Comparison of ENCODE assay signal across 20 mouse cellular contexts in genomic region chr10:111824820-111825219, GRCm38 (mm10).
DNase-seq lines count a peak whose midpoint lies in the region; ATAC-seq lines count a peak whose summit lies in the region.
"Had no signal": no experiment of that assay in that cellular context is flagged by ENCODE, and none has a peak within 500 bp of the region (broad histone marks: within the 10 kb centered on the region; RNA-seq: fewer than 3 reads in every experiment).

No protein-coding gene starts in this region.

- peak overlapping the region; percentile 44; the same call in 1 of the 2 replicates for H3K9ac ChIP-seq in liver, embryonic 13.5 days
- H3K9ac ChIP-seq in midbrain, embryonic 15.5 days = no peak overlapping the region
- no peak overlapping the region for H3K9ac ChIP-seq in midbrain, embryonic 16.5 days (ENCODE audit: low read depth, low read length)
- H3K9ac ChIP-seq: embryonic facial prominence, embryonic 13.5 days; forebrain, embryonic 12.5 days; lung, embryonic 15.5 days; neural tube, embryonic 13.5 days had no signal

- peak; percentile 100 for ATAC-seq in liver, embryonic 13.5 days (ENCODE audit: low read depth)
- no peak for ATAC-seq in midbrain, embryonic 15.5 days (replicated peaks)
- no peak for ATAC-seq in midbrain, embryonic 16.5 days
- ATAC-seq: hindbrain, embryonic 16.5 days had no signal

- H3K4me1 ChIP-seq in heart, embryonic 10.5 days = peaks cover 18% of the 10 kb centered on the region
- peaks cover 39% of the 10 kb centered on the region for H3K4me1 ChIP-seq in liver, embryonic 13.5 days (replicated peaks)
- H3K4me1 ChIP-seq in midbrain, embryonic 15.5 days = no peaks in the 10 kb centered on the region
- no peaks in the 10 kb centered on the region for H3K4me1 ChIP-seq in midbrain, embryonic 16.5 days (ENCODE audit: control insufficient read depth, insufficient read depth, low read length)
- H3K4me1 ChIP-seq: forebrain, embryonic 12.5 days; neural tube, embryonic 13.5 days had no signal

- DNase-seq in heart, embryonic 10.5 days (ENCODE audit: low spot score) = no peak
- no peak for DNase-seq in heart, adult 8-10 months (ENCODE audit: low spot score)
- DNase-seq in 416B (ENCODE audit: low read depth) = peak; percentile 29
- DNase-seq in c-Kit-positive CD71-positive TER-119-positive erythroid progenitor cells, embryonic 14.5 days (ENCODE audit: low spot score) = peak; percentile 69
- DNase-seq in liver, embryonic 13.5 days = peak; percentile 61
- DNase-seq in urinary bladder, postnatal 10 days (ENCODE audit: low spot score) = no peak
- DNase-seq: adrenal gland, postnatal 25 days; B cell, adult 2 months; cerebellum, postnatal 25 days; heart, postnatal 10 days; kidney, adult 9 months; layer of hippocampus, postnatal 36 days had no signal

- H3K9me3 ChIP-seq in heart, embryonic 10.5 days = no peaks in the 10 kb centered on the region
- H3K9me3 ChIP-seq in liver, embryonic 13.5 days (replicated peaks) = no peaks in the 10 kb centered on the region
- H3K9me3 ChIP-seq in midbrain, embryonic 15.5 days = no peaks in the 10 kb centered on the region
- no peaks in the 10 kb centered on the region for H3K9me3 ChIP-seq in midbrain, embryonic 16.5 days (replicated peaks; ENCODE audit: control insufficient read depth, low read length, poor library complexity, severe bottlenecking)
- H3K9me3 ChIP-seq: embryonic facial prominence, embryonic 13.5 days; forebrain, embryonic 12.5 days; limb, embryonic 10.5 days; lung, embryonic 15.5 days; neural tube, embryonic 13.5 days had no signal

- H3K36me3 ChIP-seq in heart, embryonic 10.5 days = no peaks in the 10 kb centered on the region
- no peaks in the 10 kb centered on the region for H3K36me3 ChIP-seq in liver, embryonic 13.5 days
- H3K36me3 ChIP-seq in midbrain, embryonic 15.5 days (replicated peaks) = no peaks in the 10 kb centered on the region
- H3K36me3 ChIP-seq in midbrain, embryonic 16.5 days (ENCODE audit: control insufficient read depth, insufficient read depth, low read length) = no peaks in the 10 kb centered on the region
- H3K36me3 ChIP-seq: embryonic facial prominence, embryonic 13.5 days; forebrain, embryonic 12.5 days; limb, embryonic 10.5 days; lung, embryonic 15.5 days; neural tube, embryonic 13.5 days had no signal

- no peak overlapping the region for H3K4me3 ChIP-seq in heart, embryonic 10.5 days
- no peak overlapping the region for H3K4me3 ChIP-seq in liver, embryonic 13.5 days (replicated peaks)
- H3K4me3 ChIP-seq in midbrain, embryonic 15.5 days = no peak overlapping the region
- no peak overlapping the region for H3K4me3 ChIP-seq in midbrain, embryonic 16.5 days (ENCODE audit: low read depth, low read length)
- H3K4me3 ChIP-seq: embryonic facial prominence, embryonic 13.5 days; forebrain, embryonic 12.5 days; limb, embryonic 10.5 days; lung, embryonic 15.5 days; neural tube, embryonic 13.5 days had no signal

- peak overlapping the region; percentile 38 for H3K4me2 ChIP-seq in liver, embryonic 13.5 days
- H3K4me2 ChIP-seq in midbrain, embryonic 15.5 days = no peak overlapping the region
- H3K4me2 ChIP-seq in midbrain, embryonic 16.5 days (ENCODE audit: low read length) = no peak overlapping the region
- H3K4me2 ChIP-seq: embryonic facial prominence, embryonic 13.5 days; forebrain, embryonic 12.5 days; lung, embryonic 15.5 days; neural tube, embryonic 13.5 days had no signal

- 79% methylated on average over 4 of the region's 4 CpGs for WGBS in heart, embryonic 10.5 days
- WGBS in liver, embryonic 13.5 days (ENCODE audit: insufficient replicate concordance) = 16% methylated on average over 4 of the region's 4 CpGs
- 91% methylated on average over 4 of the region's 4 CpGs for WGBS in midbrain, embryonic 15.5 days
- WGBS in midbrain, embryonic 16.5 days = 94% methylated on average over 4 of the region's 4 CpGs

- peak overlapping the region; percentile 70; the same call in 1 of the 2 replicates for H3K27ac ChIP-seq in heart, embryonic 10.5 days
- peak overlapping the region; percentile 75 for H3K27ac ChIP-seq in liver, embryonic 13.5 days
- H3K27ac ChIP-seq in midbrain, embryonic 15.5 days = no peak overlapping the region
- H3K27ac ChIP-seq in midbrain, embryonic 16.5 days (ENCODE audit: low read length) = no peak overlapping the region
- H3K27ac ChIP-seq: embryonic facial prominence, embryonic 13.5 days; forebrain, embryonic 12.5 days; lung, embryonic 15.5 days; neural tube, embryonic 13.5 days had no signal

- no peaks in the 10 kb centered on the region for H3K27me3 ChIP-seq in heart, embryonic 10.5 days (ENCODE audit: insufficient read depth, poor library complexity, severe bottlenecking)
- H3K27me3 ChIP-seq in liver, embryonic 13.5 days = no peaks in the 10 kb centered on the region
- H3K27me3 ChIP-seq in midbrain, embryonic 15.5 days (replicated peaks) = no peaks in the 10 kb centered on the region
- no peaks in the 10 kb centered on the region for H3K27me3 ChIP-seq in midbrain, embryonic 16.5 days (ENCODE audit: control insufficient read depth, insufficient read depth, low read depth, low read length)
- H3K27me3 ChIP-seq: embryonic facial prominence, embryonic 13.5 days; forebrain, embryonic 12.5 days; lung, embryonic 15.5 days; neural tube, embryonic 13.5 days had no signal

Comparison
In these comparisons a context has a peak if more than half of its experiments do, and no peak if none do; other contexts are left out.
1. DNase-seq: peak in 416B (single experiment), c-Kit-positive CD71-positive TER-119-positive erythroid progenitor cells, embryonic 14.5 days (single experiment) and liver, embryonic 13.5 days (single experiment); none in heart, embryonic 10.5 days (single experiment), heart, adult 8-10 months (single experiment) and urinary bladder, postnatal 10 days (single experiment).
2. H3K27ac ChIP-seq: peak in heart, embryonic 10.5 days (single experiment) and liver, embryonic 13.5 days (single experiment); none in midbrain, embryonic 15.5 days (single experiment) and midbrain, embryonic 16.5 days (single experiment).